Mouse (Mus musculus) left cerebral cortex, adult 11 months (tissue): ENCODE measurements at regions not wholly inside any gene's neighbourhood (a gene's known extent, or its start where the extent isn't known, plus 50 kb on each side); places are given as distances from the start of the nearest gene placed in this dataset.

Experiments
- DNase-seq: peaks from one replicate; pipeline ENCODE4 v3.0.0; 2022; ENCODE audit warnings: low spot score

- DNase-seq = no peak
These were observed 158.9 kb upstream of the Bmper start for GRCm38 (mm10) chr9:23064001-23064400.

GRCm38 (mm10) chr9:23064811-23065210 is 158.1 kb upstream of the Bmper start:
- DNase-seq = no peak

GRCm38 (mm10) chr9:23068101-23068791 is 154.6 kb upstream of the Bmper start:
- no peak for DNase-seq

- no peak for DNase-seq
These were observed 153.7 kb upstream of the Bmper start for GRCm38 (mm10) chr9:23069161-23069560.

- DNase-seq = no peak
These were observed 151.9 kb upstream of the Bmper start for GRCm38 (mm10) chr9:23071006-23071405.

- no peak for DNase-seq
These were observed 150.1 kb upstream of the Bmper start for GRCm38 (mm10) chr9:23072741-23073140.

- peak; percentile 19 for DNase-seq
These were observed 139.3 kb upstream of the Bmper start for GRCm38 (mm10) chr9:23083562-23083961.

- no peak for DNase-seq
These were observed 133.5 kb upstream of the Bmper start for GRCm38 (mm10) chr9:23089339-23089738.

- DNase-seq = no peak
These were observed 125.6 kb upstream of the Bmper start for GRCm38 (mm10) chr9:23097134-23097789.

- no peak for DNase-seq
These were observed 121.3 kb upstream of the Bmper start for GRCm38 (mm10) chr9:23101584-23101983.

GRCm38 (mm10) chr9:23101990-23102796 is 120.7 kb upstream of the Bmper start:
- DNase-seq = peak; percentile 25

GRCm38 (mm10) chr9:23111500-23111899 is 111.4 kb upstream of the Bmper start:
- no peak for DNase-seq

GRCm38 (mm10) chr9:23115026-23115425 is 107.8 kb upstream of the Bmper start:
- DNase-seq = no peak

- no peak for DNase-seq
These were observed 107.3 kb upstream of the Bmper start for GRCm38 (mm10) chr9:23115540-23115939.

- DNase-seq = no peak
These were observed 106.6 kb upstream of the Bmper start for GRCm38 (mm10) chr9:23116311-23116710.

- no peak for DNase-seq
These were observed 103.1 kb upstream of the Bmper start for GRCm38 (mm10) chr9:23119811-23120210.

- DNase-seq = no peak
These were observed 102.1 kb upstream of the Bmper start for GRCm38 (mm10) chr9:23120814-23121213.

- DNase-seq = no peak
These were observed 100.4 kb upstream of the Bmper start for GRCm38 (mm10) chr9:23122524-23122923.

GRCm38 (mm10) chr9:23123452-23123851 is 99.4 kb upstream of the Bmper start:
- no peak for DNase-seq

- DNase-seq = no peak
These were observed 96.8 kb upstream of the Bmper start for GRCm38 (mm10) chr9:23125761-23126704.

- DNase-seq = peak; percentile 33
These were observed 95.4 kb upstream of the Bmper start for GRCm38 (mm10) chr9:23127338-23128017.
